Mouse (Mus musculus) kidney, postnatal 25 days (tissue): ENCODE data around the gene Trp53bp1.

ENCODE experiments used
- DNase-seq, 2 experiments: peaks; one replicate each; pipeline ENCODE4 v3.0.0; 2021; ENCODE audit warnings: mixed read lengths in 2 of 2

Gene Trp53bp1

GRCm38 (mm10) chr2:121271236-121271927 lies at the start of gene Trp53bp1:
Trp53bp1 (minus strand) TSS chr2:121271407.
- DNase-seq = peak; percentile 98

GRCm38 (mm10) chr2:121316278-121316677 lies 45.1 kb upstream of the Trp53bp1 start:
- DNase-seq = no peak

GRCm38 (mm10) chr2:121308997-121309416 lies 37.8 kb upstream of the Trp53bp1 start:
- DNase-seq = peak; percentile 45 to 68

GRCm38 (mm10) chr2:121300036-121300435 lies 28.8 kb upstream of the Trp53bp1 start:
- DNase-seq = no peak

- DNase-seq = no peak
Observed at GRCm38 (mm10) chr2:121299471-121299870, 28.3 kb upstream of the Trp53bp1 start.

GRCm38 (mm10) chr2:121298131-121298530 lies 26.9 kb upstream of the Trp53bp1 start:
- no peak for DNase-seq

- no peak for DNase-seq
Observed at GRCm38 (mm10) chr2:121297701-121298100, 26.5 kb upstream of the Trp53bp1 start.

- no peak for DNase-seq
Observed at GRCm38 (mm10) chr2:121296754-121297231, 25.6 kb upstream of the Trp53bp1 start.

GRCm38 (mm10) chr2:121295608-121296571 lies 24.7 kb upstream of the Trp53bp1 start:
- no peak for DNase-seq

GRCm38 (mm10) chr2:121294753-121295607 lies 23.8 kb upstream of the Trp53bp1 start:
- peak in 1 of 2 experiments; percentile 27 for DNase-seq

- DNase-seq = peak; percentile 9 to 66
Observed at GRCm38 (mm10) chr2:121294182-121294581, 23.0 kb upstream of the Trp53bp1 start.

GRCm38 (mm10) chr2:121292316-121293013 lies 21.3 kb upstream of the Trp53bp1 start:
- DNase-seq = no peak

- DNase-seq = no peak
Observed at GRCm38 (mm10) chr2:121289730-121290540, 18.7 kb upstream of the Trp53bp1 start.

- peak; percentile 92 to 95 for DNase-seq
Observed at GRCm38 (mm10) chr2:121288901-121289729, 17.9 kb upstream of the Trp53bp1 start, which contains the start of gene Map1a. Map1a (plus strand) TSS chr2:121289600.

GRCm38 (mm10) chr2:121287850-121288249 lies 16.6 kb upstream of the Trp53bp1 start:
- DNase-seq = no peak

GRCm38 (mm10) chr2:121271928-121272516 lies 815 bp upstream of the Trp53bp1 start:
- DNase-seq = no peak

- DNase-seq = no peak
Observed at GRCm38 (mm10) chr2:121270521-121271235, 529 bp downstream of the Trp53bp1 start.

GRCm38 (mm10) chr2:121268446-121268845 lies 2.8 kb downstream of the Trp53bp1 start:
- DNase-seq = no peak

- DNase-seq = no peak
Observed at GRCm38 (mm10) chr2:121249758-121250157, 21.4 kb downstream of the Trp53bp1 start.
